Mouse (Mus musculus) adrenal gland, adult 8-10 months (tissue): ENCODE measurements around the gene Psg20. TPM values are rescaled to one million over a fixed set of nuclear protein-coding genes. Genes with fewer than 3 reads are reported as not detected.
"Not testable (repeated sequence)": the region's sequence is repeated elsewhere in the genome, so short reads cannot be mapped to it uniquely, and the experiment has no call there.

Experiments
- DNase-seq: peaks from one replicate; pipeline ENCODE4 v3.0.0; 2022
- total RNA-seq, 4 experiments: library from RNA; stranded (reverse); gene quantifications; 2 replicates each; pipeline ENCODE4 v1.2.4; 2022

Psg20 gene
- not detected for total RNA-seq

GRCm38 (mm10) chr7:18686085-18686484, at the start of gene Psg20:
Gene Psg20, minus strand, starts transcription at chr7:18686185.
- DNase-seq = no peak

- no peak for DNase-seq
Observed at GRCm38 (mm10) chr7:18734451-18734850, 48.5 kb upstream of the Psg20 start.

DNA sequence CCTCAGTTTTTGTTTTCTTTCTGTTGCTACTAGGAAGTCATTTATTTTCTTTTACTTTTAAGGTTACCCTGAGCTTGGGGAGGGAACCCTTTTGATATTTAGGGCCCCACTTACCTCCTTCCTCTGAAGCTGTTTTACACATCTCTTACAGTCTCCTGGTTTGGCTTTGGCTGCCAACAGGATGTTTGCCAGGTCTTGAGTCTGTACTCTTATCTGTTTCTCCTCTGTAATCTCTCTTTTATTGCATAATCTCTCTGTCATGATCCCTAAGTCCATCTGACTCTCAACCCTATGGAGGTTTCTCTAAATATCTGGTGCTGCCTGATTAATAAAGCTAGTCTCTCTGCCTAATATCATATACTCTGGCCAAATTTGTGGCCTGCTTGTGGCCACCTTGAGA, 47.1 kb upstream of the Psg20 start:
- DNase-seq = no peak

- DNase-seq = no peak
Observed at GRCm38 (mm10) chr7:18728391-18728790, 42.4 kb upstream of the Psg20 start.

DNA sequence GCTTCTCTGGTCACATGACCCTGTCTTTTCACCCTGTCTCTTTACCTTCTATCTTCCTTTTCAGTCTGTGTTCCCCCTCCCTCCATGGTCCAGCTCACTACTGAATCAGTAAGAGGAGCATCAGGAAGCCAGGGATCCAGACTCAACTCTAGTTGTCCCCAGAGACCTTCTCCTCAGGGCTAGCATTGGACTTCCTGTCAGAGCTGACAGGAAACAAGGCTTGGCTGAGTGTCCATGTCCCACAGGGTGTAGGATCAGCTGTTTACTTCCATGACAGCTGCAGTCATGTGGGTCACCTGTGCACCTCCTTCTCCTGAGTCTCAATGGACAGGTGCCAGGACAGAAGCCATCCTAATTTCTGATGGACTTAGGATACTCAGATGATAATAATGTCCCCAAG, 39.9 kb upstream of the Psg20 start:
- not testable (repeated sequence) for DNase-seq

DNA sequence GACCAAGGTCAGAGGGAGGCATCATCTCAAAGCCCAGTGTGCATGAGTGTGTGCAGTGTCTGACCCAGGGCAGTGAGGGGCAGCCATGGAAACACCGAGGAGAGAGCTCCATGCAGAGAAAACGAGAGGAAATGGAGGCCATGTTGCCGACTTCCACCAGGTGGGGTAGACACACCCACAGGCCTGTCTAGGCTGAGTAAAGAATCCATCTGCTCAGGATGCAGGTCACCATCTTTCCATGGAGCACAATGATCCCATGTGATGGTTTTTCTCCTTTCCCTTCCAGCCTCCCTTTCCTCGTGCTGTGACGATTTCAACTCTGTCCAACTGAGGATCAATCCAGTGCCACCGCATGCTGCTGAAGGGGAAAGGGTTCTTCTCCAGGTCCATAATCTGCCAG, 38.0 kb upstream of the Psg20 start:
- DNase-seq = no peak

DNA sequence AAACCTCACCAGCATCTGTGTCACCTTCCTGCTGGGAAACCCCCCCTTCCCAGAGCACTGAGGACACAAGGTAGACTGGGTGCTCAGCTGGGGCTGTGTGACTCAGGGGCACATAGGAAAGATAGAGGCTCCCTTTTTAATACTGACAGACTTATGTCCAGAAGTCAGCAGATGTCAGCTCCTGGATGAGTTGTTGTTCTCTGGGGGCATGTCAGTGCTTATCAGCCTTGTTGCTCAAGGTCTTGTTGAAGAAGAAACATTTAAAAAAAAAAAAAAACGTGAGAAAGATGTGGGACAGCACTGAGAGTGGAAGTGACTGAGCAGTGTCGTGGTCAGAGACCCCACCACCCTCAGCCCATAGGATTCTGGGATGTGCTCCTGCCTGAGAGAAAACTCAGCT, 31.8 kb upstream of the Psg20 start, which contains the start of gene Psg22:
TSS of gene Psg22 (plus strand) at position 301 of the 400 bp plus-strand sequence.
- DNase-seq = no peak

- DNase-seq = no peak
Observed at GRCm38 (mm10) chr7:18715546-18715945, 29.6 kb upstream of the Psg20 start.

GRCm38 (mm10) chr7:18710846-18711245, 24.9 kb upstream of the Psg20 start:
- DNase-seq = no peak

- DNase-seq = not testable (repeated sequence)
Observed at GRCm38 (mm10) chr7:18710331-18710730, 24.3 kb upstream of the Psg20 start.

DNA sequence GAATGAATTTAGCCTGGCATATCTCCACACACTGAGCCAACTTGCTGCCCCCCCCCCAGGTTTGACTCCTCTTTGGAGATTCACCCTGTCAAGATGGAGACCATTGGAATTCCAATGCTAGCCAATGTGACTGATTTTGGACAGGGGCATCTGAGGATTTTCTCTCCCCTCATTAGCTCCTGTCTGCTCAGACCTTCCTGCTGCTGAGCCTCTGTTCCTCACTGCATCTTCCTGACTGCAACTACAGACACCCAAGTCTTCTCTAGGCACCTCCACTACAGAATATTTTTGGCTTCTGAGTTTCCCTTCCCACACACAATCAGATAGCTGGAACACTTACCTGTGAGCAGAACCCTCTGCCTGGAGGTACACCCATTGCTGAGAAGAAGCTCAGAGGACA, 399 bp downstream of the Psg20 start:
- DNase-seq = no peak

DNA sequence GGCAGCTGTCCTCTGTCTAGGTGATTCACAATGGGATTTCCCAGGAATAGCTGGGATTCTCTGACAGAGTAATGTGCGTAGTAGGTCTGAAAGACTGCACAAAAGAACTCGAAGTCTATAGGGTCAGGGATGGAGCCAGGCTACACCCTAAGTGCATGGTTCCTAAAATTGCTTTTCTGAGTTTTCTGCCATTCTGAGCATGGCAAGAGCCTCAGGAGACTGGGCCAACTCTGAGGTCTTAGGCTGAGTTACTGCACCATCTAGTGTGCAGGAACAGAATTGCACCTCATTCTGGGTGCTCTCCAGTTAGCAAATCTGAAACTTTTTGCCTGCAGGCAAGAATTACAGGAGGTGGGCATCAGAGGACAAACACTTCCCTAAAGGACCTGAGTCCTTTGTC, 6.2 kb downstream of the Psg20 start:
- no peak for DNase-seq

DNA sequence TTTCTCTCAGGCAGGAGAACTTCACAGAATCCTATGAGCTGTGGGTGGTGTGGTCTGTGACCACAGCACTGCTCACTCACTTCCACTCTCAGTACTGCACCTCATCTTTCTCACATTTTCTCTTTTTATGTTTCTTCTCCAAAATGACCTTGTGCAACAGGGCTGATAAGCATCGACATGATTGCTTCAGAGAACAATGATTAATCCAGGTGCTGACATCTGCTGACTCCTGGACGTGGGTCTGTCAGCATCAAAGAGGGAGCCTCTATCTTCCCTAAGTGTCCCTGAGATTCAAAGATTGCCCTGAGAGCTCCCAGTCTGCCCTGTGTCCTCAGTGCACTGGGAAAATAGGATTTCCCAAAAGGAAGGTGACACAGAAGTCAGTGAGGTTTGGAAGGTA, 29.4 kb downstream of the Psg20 start, which contains the start of gene Psg21:
TSS of gene Psg21 (minus strand) at position 101 of the 400 bp plus-strand sequence.
- not testable (repeated sequence) for DNase-seq

- DNase-seq = not testable (repeated sequence)
Observed at GRCm38 (mm10) chr7:18626921-18627320, 59.1 kb downstream of the Psg20 start.

Other genes starting within 250 kb of the Psg20 start
- gene Psg26, start 202.0 kb downstream of the Psg20 start, total RNA-seq = not detected
- not detected for gene Psg25, start 153.9 kb downstream of the Psg20 start, total RNA-seq
- not detected for gene Psg27, start 118.9 kb downstream of the Psg20 start, total RNA-seq
- not detected for gene Psg23, start 69.7 kb downstream of the Psg20 start, total RNA-seq
- not detected for gene Psg21, start 29.5 kb downstream of the Psg20 start, total RNA-seq
- gene Psg22, start 31.9 kb upstream of the Psg20 start, total RNA-seq = not detected
- not detected for gene Psg19, start 112.3 kb upstream of the Psg20 start, total RNA-seq
- gene Psg17, start 135.4 kb upstream of the Psg20 start, total RNA-seq = not detected
- 10 to 100 TPM in 3 of 4 experiments, 1 to 10 TPM in 1; 8.5 to 12.4 (median 11.2) TPM for gene Mill2, start 153.8 kb upstream of the Psg20 start, total RNA-seq
- gene Pglyrp1, start 185.1 kb upstream of the Psg20 start, total RNA-seq = 1 to 10 TPM; 1.3 to 2.8 (median 1.8) TPM
- 10 to 100 TPM; 12.6 to 18.4 (median 14.0) TPM for gene Ccdc61, start 224.2 kb upstream of the Psg20 start, total RNA-seq
- 1 to 10 TPM; 5.6 to 9.2 (median 7.1) TPM for gene Nova2, start 239.7 kb upstream of the Psg20 start, total RNA-seq